Mouse (Mus musculus) kidney, embryonic 16.5 days (tissue): ENCODE measurements at regions not wholly inside any gene's neighbourhood (a gene's known extent, or its start where the extent isn't known, plus 50 kb on each side); places are given as distances from the start of the nearest gene placed in this dataset.

Source experiments
- ATAC-seq: fragments of 200-750 bp; cut with Nextera tagmentation; 2 replicates; pipeline ENCODE4 v1.8.0; 2017; ENCODE audit warnings: moderate TSS enrichment; ENCODE audit not compliant: low FRiP score, low TSS enrichment
- H3K27ac ChIP-seq: fragments of 300-500 bp; sonication (generic); 2 replicates; pipeline ENCODE4 v1.5.1; 2014; ENCODE audit warnings: low read length
- H3K27me3 ChIP-seq: fragments of 300-500 bp; sonication (generic); 2 replicates; pipeline ENCODE4 v1.6.1; 2014; ENCODE audit warnings: low read length, control low read depth, mixed read lengths; ENCODE audit not compliant: insufficient read depth
- H3K36me3 ChIP-seq: fragments of 300-500 bp; sonication (generic); 2 replicates; pipeline ENCODE4 v1.6.1; 2014; ENCODE audit warnings: low read length, control low read depth, mixed read lengths; ENCODE audit not compliant: insufficient read depth
- H3K4me1 ChIP-seq: fragments of 300-500 bp; sonication (generic); 2 replicates; pipeline ENCODE4 v1.6.1; 2014; ENCODE audit warnings: low read length, control low read depth, mixed read lengths; ENCODE audit not compliant: insufficient read depth
- H3K4me2 ChIP-seq: fragments of 300-500 bp; sonication (generic); replicated peaks from 2 replicates; pipeline ENCODE4 v1.6.1; 2014; ENCODE audit warnings: low read depth, low read length
- H3K4me3 ChIP-seq: fragments of 300-500 bp; sonication (generic); 2 replicates; pipeline ENCODE4 v1.5.1; 2014; ENCODE audit warnings: mild to moderate bottlenecking, low read length
- H3K9ac ChIP-seq: fragments of 300-500 bp; sonication (generic); replicated peaks from 2 replicates; pipeline ENCODE4 v1.6.1; 2014; ENCODE audit warnings: low read length
- H3K9me3 ChIP-seq: fragments of 300-500 bp; sonication (generic); 2 replicates; pipeline ENCODE4 v1.6.1; 2016; ENCODE audit warnings: low read length, control low read depth
- WGBS: fragments of 180-500 bp; shearing (Covaris S2); extraction: QIAGEN DNeasy Blood & Tissue Kit; methylation state at CpG from one replicate; pipeline ENCODE4 v1.1.7; 2014; 5-methylcytosine and 5-hydroxymethylcytosine counted together

DNA sequence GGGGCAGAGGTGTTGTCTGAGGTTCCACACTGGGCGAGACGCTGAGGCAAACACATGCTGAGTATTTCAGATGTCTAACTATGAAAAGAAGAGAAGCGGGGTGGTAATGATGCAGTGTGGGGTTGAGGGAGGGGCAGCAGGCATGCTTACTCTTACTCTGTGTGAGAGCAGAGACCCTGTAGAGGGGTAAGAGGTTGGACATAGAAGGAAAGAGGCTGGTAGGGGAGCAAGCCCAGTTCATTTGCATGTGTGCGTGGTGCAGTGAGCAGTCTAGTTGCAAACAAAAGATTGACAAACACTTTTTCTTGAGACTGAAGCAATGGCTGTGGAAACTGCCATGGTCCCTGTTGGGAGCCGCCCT is 122.5 kb upstream of the Arglu1 start:
- Histone ChIP-seq H3K9ac (no peak overlapping the region), H3K4me2 (no peak overlapping the region), H3K4me1 (peaks cover 9% of the 10 kb centered on the region; the same call in 1 of the 2 replicates), H3K27ac (no peak overlapping the region), H3K36me3 (no peaks in the 10 kb centered on the region), H3K4me3 (no peak overlapping the region), H3K27me3 (0 out of 2 replicates have a peak, but pooled peaks cover 4% of the 10 kb centered on the region), H3K9me3 (no peaks in the 10 kb centered on the region)
- ATAC-seq, result no peak
- 97% methylated on average over 5 of the region's 5 CpGs for WGBS

DNA sequence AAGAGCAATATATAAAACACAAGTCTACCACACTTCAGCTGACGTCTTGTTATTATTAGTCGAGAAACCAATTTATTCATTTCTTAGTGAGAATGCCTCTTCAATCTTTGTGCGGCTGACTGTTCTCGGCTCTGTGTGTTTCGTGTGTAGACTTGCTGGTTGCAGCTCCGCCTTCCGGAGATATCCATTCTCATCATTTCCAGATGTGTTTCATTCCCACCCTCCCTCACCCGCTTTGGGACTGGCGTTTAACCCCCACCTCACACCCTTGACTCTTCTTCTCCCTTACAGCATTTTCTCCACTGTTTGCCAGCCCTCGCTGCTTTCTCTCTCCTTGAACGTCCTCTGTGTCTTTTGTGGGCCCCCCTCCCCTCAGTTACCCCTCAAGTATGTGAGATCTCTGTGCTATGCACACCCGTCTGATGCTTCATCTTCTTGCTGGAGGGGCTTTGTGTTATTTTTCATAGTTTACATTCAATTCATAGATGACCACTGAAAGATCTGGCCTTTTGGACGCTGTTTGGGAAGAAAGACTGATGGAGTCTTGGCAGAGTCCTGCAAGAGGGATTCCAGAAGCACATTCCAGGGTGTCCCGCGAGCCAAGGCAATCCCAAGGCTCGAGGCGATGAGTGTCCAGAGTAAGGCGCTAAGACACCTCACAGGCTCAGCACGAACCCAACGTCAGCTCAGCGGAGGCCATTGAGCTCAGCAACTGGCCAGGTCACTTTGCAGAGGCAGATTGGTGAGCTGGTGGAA is 121.9 kb upstream of the Arglu1 start:
- Histone ChIP-seq H3K36me3 (no peaks in the 10 kb centered on the region), H3K4me1 (peaks cover 9% of the 10 kb centered on the region; the same call in 1 of the 2 replicates), H3K9me3 (no peaks in the 10 kb centered on the region), H3K9ac (no peak overlapping the region), H3K4me3 (no peak overlapping the region), H3K27me3 (peaks cover 7% of the 10 kb centered on the region; the same call in 1 of the 2 replicates), H3K4me2 (no peak overlapping the region), H3K27ac (no peak overlapping the region)
- ATAC-seq, result no peak
- WGBS, result 81% methylated on average over 21 of the region's 21 CpGs

DNA sequence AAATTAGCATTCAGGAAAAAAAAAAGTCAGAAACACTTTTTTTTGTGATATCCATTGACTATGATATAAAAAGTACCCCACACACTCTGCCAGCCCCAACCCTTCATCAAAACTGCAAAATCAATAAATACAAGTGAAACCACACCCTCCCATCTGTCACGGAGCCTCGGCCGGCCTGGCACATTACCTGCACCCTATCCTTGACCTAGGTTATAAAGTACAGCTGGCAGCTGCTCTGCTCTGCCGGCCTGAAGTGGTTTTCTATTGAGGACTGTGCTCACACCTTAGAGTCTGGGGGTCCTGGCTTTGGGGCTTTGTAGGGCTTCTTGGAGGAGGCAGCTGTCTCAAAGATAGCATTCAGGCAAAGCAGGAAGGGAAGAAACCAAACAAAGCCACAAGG is 120.6 kb upstream of the Arglu1 start:
- no peak overlapping the region for H3K4me3 ChIP-seq
- peaks cover 8% of the 10 kb centered on the region; the same call in 1 of the 2 replicates for H3K27me3 ChIP-seq
- H3K36me3 ChIP-seq, result no peaks in the 10 kb centered on the region
- ATAC-seq, result no peak
- WGBS, result 16% methylated on average over 4 of the region's 4 CpGs
- H3K9ac ChIP-seq, result no peak overlapping the region
- no peak overlapping the region for H3K4me2 ChIP-seq
- H3K4me1 ChIP-seq, result peaks cover 9% of the 10 kb centered on the region; the same call in 1 of the 2 replicates
- no peak overlapping the region for H3K27ac ChIP-seq
- H3K9me3 ChIP-seq, result no peaks in the 10 kb centered on the region

DNA sequence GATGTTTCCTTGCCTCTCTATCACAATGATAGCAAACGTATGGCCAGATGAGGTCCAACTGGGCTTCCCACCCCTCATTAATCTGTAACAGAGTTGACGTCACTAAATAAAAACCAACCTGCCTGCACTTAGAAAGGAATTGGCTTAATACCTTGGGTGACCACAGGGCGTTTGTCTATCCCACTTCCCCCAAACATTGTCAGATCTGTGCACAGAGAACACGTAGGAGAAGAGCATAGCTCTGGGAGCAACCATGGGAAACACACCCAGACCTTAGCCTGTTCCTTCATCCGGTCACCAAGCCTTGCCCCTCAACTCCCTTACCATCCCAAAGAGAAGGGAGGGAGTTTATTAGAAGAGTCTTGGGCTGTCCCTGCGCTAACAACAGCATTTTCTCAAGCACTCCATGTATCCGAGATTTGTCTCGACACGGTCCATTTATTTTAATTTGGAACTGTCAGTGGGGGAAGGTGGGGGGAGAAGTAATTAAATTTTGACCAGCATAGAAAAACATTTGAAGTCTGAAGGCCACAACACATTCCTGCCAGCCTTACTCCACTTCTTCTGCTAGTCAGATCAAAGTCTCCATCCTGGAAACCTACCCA is 119.6 kb upstream of the Arglu1 start:
- H3K27ac ChIP-seq, result 0 out of 2 replicates have a peak overlapping the region, but pooled peaks have one; percentile 33
- peaks cover 9% of the 10 kb centered on the region; the same call in 1 of the 2 replicates for H3K27me3 ChIP-seq
- no peaks in the 10 kb centered on the region for H3K9me3 ChIP-seq
- H3K4me1 ChIP-seq, result peaks cover 9% of the 10 kb centered on the region; the same call in 1 of the 2 replicates
- H3K4me2 ChIP-seq, result no peak overlapping the region
- WGBS, result 21% methylated on average over 9 of the region's 9 CpGs
- H3K9ac ChIP-seq, result no peak overlapping the region
- peak; percentile 88 for ATAC-seq
- H3K36me3 ChIP-seq, result no peaks in the 10 kb centered on the region
- H3K4me3 ChIP-seq, result no peak overlapping the region

DNA sequence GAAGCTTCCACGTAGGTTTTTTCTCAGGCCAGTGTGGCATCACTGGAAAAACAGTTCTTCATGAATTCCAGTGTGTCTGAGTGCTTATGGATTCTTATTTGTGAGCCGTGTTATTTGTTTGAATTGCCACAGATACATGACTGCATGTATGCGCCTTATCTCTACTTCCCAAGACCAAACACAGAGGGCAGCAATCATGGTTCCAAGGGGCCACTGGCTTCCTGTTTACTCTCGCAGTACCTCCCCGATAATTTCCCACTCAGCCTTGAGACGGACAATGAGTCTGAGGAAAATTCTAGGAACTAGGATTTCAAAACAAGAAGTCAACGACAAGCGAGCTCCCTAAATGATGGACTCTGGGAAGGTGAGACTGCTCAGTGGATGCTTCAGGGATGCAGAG is 119.0 kb upstream of the Arglu1 start:
- Histone ChIP-seq H3K4me1 (peaks cover 9% of the 10 kb centered on the region; the same call in 1 of the 2 replicates), H3K9ac (no peak overlapping the region), H3K27me3 (peaks cover 12% of the 10 kb centered on the region), H3K4me3 (no peak overlapping the region), H3K36me3 (no peaks in the 10 kb centered on the region), H3K27ac (no peak overlapping the region), H3K9me3 (no peaks in the 10 kb centered on the region), H3K4me2 (no peak overlapping the region)
- WGBS, result 71% methylated on average over 8 of the region's 8 CpGs
- ATAC-seq, result no peak

DNA sequence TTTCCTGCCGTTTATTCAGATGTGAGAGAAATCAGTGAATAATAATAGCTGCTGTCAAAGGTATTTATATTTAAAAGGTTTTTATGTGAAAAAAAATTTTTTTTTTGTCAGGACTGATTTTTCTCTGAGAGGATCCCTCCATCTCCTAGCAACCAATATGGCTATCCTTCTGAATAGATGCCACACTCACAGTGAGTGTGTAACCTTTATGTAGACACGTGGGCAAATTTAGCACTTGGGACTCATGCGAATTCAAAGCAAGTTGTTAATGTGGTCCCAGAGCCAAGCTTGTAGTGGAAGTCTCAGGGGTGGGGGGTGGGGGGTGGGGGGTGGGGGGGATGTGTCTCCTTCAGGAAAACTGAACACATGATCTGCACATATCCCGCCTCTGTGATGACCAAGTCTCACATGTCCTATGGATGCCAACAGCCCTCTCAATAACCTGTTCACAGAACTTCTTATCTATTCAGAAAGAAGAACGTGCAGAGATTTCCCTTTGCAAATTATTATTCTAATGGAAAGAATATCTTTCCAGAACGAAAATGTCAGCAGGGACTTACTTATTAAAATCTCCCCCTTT is 112.5 kb upstream of the Arglu1 start:
- Histone ChIP-seq H3K27ac (no peak overlapping the region), H3K4me1 (0 out of 2 replicates have a peak, but pooled peaks cover 8% of the 10 kb centered on the region), H3K4me2 (no peak overlapping the region), H3K9ac (no peak overlapping the region), H3K27me3 (peaks cover 14% of the 10 kb centered on the region), H3K4me3 (no peak overlapping the region), H3K36me3 (no peaks in the 10 kb centered on the region), H3K9me3 (no peaks in the 10 kb centered on the region)
- WGBS, result 76% methylated on average over 6 of the region's 6 CpGs
- ATAC-seq, result no peak

DNA sequence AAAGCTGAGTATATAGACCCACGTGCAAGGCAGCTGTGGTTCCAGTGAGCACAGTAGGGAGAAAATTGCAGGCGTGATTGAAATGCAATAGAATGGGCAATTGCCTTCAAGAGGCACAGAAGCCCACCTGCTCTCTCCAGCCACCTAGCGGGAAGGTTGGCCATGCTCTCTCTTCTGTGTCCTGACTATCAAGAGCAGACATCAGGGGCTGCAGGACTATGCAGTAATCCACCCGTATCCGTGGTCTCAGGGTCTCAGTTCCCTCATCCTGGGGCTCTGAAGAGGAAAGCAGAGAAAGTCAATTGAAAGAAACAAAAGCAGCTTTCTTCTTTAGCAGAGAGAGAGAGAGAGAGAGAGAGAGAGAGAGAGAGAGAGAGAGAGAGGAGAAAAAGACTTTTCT is 112.0 kb upstream of the Arglu1 start:
- no peaks in the 10 kb centered on the region for H3K9me3 ChIP-seq
- ATAC-seq, result no peak
- no peak overlapping the region for H3K4me2 ChIP-seq
- H3K4me1 ChIP-seq, result peaks cover 11% of the 10 kb centered on the region; the same call in 1 of the 2 replicates
- H3K9ac ChIP-seq, result no peak overlapping the region
- whole genome bisulfite sequencing, result 58% methylated on average over 5 of the region's 5 CpGs
- no peak overlapping the region for H3K4me3 ChIP-seq
- H3K27ac ChIP-seq, result no peak overlapping the region
- H3K36me3 ChIP-seq, result no peaks in the 10 kb centered on the region
- H3K27me3 ChIP-seq, result peaks cover 14% of the 10 kb centered on the region

DNA sequence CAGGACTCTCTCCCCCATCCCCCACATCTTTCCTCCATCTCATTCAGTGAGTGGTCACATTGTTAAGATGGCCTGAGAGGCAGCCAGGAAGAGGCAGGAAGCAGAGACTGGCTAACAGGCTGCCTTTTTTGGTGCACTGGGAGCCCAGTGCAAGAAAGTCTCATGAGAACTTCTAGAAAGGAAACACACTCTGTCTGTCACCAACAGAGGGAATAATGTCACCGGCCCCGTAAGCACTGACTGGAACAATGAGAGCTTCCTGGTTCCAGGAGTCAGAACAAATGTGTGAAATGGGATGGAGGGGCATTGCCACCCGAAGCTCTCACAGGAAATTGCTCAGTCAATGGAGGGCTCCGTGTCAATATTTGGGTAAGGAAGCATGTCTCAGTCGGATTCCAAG is 111.3 kb upstream of the Arglu1 start:
- ATAC-seq, result no peak
- Histone ChIP-seq H3K4me2 (no peak overlapping the region), H3K4me1 (peaks cover 11% of the 10 kb centered on the region; the same call in 1 of the 2 replicates), H3K9ac (no peak overlapping the region), H3K4me3 (no peak overlapping the region), H3K27ac (peak overlapping the region; percentile 18; the same call in 1 of the 2 replicates), H3K9me3 (no peaks in the 10 kb centered on the region), H3K27me3 (peaks cover 12% of the 10 kb centered on the region), H3K36me3 (no peaks in the 10 kb centered on the region)
- 35% methylated on average over 5 of the region's 5 CpGs for WGBS

DNA sequence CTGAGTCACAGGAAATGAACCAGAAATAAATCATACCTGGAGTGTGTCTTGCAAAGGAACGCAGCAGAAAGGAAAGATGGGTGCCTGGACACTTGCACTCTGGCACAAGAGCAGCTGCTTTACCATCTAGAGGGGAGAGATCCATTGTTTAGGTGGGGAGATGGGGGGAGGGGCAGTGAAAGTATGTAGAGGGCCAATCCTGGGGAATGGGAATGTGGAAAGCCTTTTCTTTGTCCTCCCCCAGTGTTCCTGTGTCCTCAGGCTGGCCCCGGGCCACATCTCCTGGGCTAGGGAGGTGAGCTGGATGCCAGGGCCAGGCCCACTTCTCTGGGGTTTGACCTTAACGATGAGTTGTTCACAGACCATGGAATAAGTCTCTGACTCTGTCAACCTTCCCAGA is 107.2 kb upstream of the Arglu1 start:
- H3K27me3 ChIP-seq, result peaks cover 21% of the 10 kb centered on the region; the same call in 1 of the 2 replicates
- H3K4me2 ChIP-seq, result no peak overlapping the region
- H3K9ac ChIP-seq, result no peak overlapping the region
- H3K9me3 ChIP-seq, result no peaks in the 10 kb centered on the region
- 63% methylated on average over 3 of the region's 3 CpGs for WGBS
- no peak for ATAC-seq
- H3K4me1 ChIP-seq, result peaks cover 16% of the 10 kb centered on the region
- H3K4me3 ChIP-seq, result no peak overlapping the region
- no peak overlapping the region for H3K27ac ChIP-seq
- no peaks in the 10 kb centered on the region for H3K36me3 ChIP-seq

DNA sequence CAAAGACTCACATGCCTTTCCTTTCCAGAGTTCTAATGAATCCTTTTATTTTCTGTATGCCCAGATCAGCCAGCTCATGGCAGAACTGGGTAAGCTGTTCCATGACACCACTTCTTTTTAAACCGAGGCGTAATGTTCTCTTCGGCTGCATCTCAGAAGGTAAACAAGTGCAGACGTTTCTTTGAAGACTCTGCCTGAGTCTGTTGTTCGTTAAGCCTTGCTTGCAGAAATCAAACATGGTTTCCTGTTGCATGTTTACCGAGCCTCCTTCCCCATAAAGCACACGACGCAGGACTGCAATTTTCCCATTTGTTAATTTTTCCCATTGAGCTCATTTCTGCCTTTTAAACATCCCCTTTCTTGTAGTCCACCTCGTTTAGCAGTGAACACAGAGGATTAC is 106.6 kb upstream of the Arglu1 start:
- Histone ChIP-seq H3K27ac (no peak overlapping the region), H3K36me3 (no peaks in the 10 kb centered on the region), H3K9ac (no peak overlapping the region), H3K4me3 (no peak overlapping the region), H3K4me1 (peaks cover 16% of the 10 kb centered on the region), H3K9me3 (no peaks in the 10 kb centered on the region), H3K27me3 (peaks cover 21% of the 10 kb centered on the region; the same call in 1 of the 2 replicates), H3K4me2 (no peak overlapping the region)
- ATAC-seq, result no peak
- WGBS, result 37% methylated on average over 9 of the region's 9 CpGs
